Mouse (Mus musculus) megakaryocyte progenitor cell, adult 5-6 weeks (primary cell): ENCODE data around the gene Arhgef5. TPM values are rescaled to one million over a fixed set of nuclear protein-coding genes. Genes with fewer than 3 reads are reported as not detected.

Source experiments
- ATAC-seq: replicated peaks from 2 replicates; pipeline ENCODE4 v1.8.0; 2016; ENCODE audit warnings: mild to moderate bottlenecking, moderate TSS enrichment, inconsistent platforms; ENCODE audit not compliant: poor library complexity
- total RNA-seq, 2 experiments: library from RNA; stranded (forward) in 1 of 2; stranded (reverse) in 1 of 2; fragments of 157-497, 149-512 nt in 1 of 2; fragments of 200-1000 nt in 1 of 2; gene quantifications; 2 replicates each; pipeline versions ENCODE4 v1.2.3 to v1.2.4; 2015 to 2017

The Arhgef5 gene
- total RNA-seq, 2 experiments from 2014 or later = 1.5 to 1.8 TPM

- no peak for ATAC-seq
Measured at GRCm38 (mm10) chr6:43312961-43313656, 47.7 kb downstream of the Arhgef5 start.

- ATAC-seq = no peak
Measured at GRCm38 (mm10) chr6:43333479-43333878, 68.1 kb downstream of the Arhgef5 start.

- ATAC-seq = peak; percentile 52; the same call in 1 of the 2 replicates
Measured at GRCm38 (mm10) chr6:43335619-43336234, 70.3 kb downstream of the Arhgef5 start.

- no peak for ATAC-seq
Measured at GRCm38 (mm10) chr6:43337491-43337961, 72.1 kb downstream of the Arhgef5 start.

- ATAC-seq = no peak
Measured at GRCm38 (mm10) chr6:43338804-43339203, 73.4 kb downstream of the Arhgef5 start.

Other genes with a start within 250 kb of the Arhgef5 start
- gene Olfr441, start 159.2 kb upstream of the Arhgef5 start, total RNA-seq (2015) = not detected in 2 replicates
- not detected in 2 replicates for gene Olfr441, start 159.2 kb upstream of the Arhgef5 start, total RNA-seq (2017)
- not detected in 2 replicates for gene Olfr237-ps1, start 119.0 kb upstream of the Arhgef5 start, total RNA-seq (2015)
- gene Olfr237-ps1, start 119.0 kb upstream of the Arhgef5 start, total RNA-seq (2017) = not detected in 2 replicates
- not detected in 2 replicates for gene Olfr437, start 102.3 kb upstream of the Arhgef5 start, total RNA-seq (2015)
- gene Olfr437, start 102.3 kb upstream of the Arhgef5 start, total RNA-seq (2017) = not detected in 2 replicates
- not detected in 2 replicates for gene Olfr13, start 93.4 kb upstream of the Arhgef5 start, total RNA-seq (2015)
- gene Olfr13, start 93.4 kb upstream of the Arhgef5 start, total RNA-seq (2017) = not detected in 2 replicates
- gene Olfr435, start 68.4 kb upstream of the Arhgef5 start, total RNA-seq (2015) = not detected in 2 replicates
- not detected in 2 replicates for gene Olfr435, start 68.4 kb upstream of the Arhgef5 start, total RNA-seq (2017)
- gene Olfr434, start 52.6 kb upstream of the Arhgef5 start, total RNA-seq (2015) = not detected in 2 replicates
- not detected in 2 replicates for gene Olfr434, start 52.6 kb upstream of the Arhgef5 start, total RNA-seq (2017)
- gene Olfr47, start 34.1 kb upstream of the Arhgef5 start, total RNA-seq (2015) = not detected in 2 replicates
- gene Olfr47, start 34.1 kb upstream of the Arhgef5 start, total RNA-seq (2017) = not detected in 2 replicates
- gene Nobox, start 44.0 kb downstream of the Arhgef5 start, total RNA-seq (2015) = not detected in 2 replicates
- not detected in 2 replicates for gene Nobox, start 44.0 kb downstream of the Arhgef5 start, total RNA-seq (2017)